Mouse (Mus musculus): Measurements from ENCODE around the gene Maml3.

The Maml3 gene

DNA sequence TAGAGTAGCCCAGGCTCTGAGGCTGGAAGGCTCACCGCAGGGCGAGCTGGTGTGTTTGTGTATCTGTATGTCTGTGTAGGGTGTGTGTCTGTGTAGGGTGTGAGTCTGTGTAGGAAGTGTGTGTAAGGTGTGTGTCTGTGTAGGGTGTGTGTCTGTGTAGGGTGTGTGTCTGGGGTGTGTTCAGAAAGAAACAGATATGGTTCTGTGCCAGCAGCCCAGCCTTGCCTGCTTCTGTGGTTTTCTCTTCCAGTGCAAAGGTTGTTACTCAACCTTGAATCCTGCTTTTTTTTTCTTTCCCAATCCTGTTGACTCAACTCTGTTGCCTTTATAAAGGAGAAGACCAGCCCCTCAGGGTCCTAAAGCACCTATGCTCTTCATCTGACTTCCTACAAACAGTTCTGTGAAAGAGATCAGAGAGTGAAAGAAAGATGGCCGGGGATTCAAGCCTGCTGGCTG is 444.0 kb downstream of the Maml3 start:
- DNase-seq (ENCODE audit: low read depth) = peak; percentile 76

DNA sequence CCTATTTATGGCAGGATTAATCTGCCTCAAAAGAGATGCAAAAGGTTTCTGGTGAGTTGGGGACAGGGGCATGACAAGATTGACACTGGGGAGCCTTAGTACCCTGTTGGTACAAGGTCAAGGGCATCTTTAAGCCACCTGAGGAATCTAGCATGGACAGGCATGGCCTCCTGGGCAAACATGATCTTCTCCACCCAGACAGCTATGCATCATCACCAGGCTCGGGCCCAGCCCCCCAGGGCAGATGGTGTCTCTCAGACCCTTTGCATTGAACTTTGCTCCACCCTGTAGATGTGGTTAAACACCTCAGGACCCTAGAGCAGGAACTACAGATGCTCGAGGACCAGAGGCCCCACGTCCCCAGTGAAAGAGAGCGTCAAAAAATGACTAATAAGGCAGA is 444.8 kb downstream of the Maml3 start, which contains the start of gene Mgst2:
Gene Mgst2, plus strand, starts transcription at position 301 of the 400 bp plus-strand sequence.
- DNase-seq (ENCODE audit: low read depth) = no peak

DNA sequence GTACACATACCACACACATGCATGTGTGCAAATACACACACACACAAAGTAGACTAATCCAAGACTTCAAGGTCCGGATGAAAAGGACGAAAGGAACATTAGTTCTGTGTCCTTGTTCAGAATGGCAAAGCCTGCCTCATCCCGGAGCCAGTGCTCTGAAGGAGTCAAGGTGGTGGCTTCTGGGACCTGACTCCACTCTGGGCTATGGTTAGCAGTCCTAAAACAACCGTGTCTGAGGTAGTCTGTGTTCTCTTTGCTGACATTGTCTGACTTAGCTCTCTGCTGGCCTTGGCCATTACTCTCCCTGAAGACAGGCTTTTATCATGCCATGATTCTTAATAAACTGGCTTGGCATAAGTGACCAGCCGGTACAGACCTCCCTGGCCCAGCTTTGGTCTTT is 445.5 kb downstream of the Maml3 start:
- no peak for DNase-seq (ENCODE audit: low read depth)

DNA sequence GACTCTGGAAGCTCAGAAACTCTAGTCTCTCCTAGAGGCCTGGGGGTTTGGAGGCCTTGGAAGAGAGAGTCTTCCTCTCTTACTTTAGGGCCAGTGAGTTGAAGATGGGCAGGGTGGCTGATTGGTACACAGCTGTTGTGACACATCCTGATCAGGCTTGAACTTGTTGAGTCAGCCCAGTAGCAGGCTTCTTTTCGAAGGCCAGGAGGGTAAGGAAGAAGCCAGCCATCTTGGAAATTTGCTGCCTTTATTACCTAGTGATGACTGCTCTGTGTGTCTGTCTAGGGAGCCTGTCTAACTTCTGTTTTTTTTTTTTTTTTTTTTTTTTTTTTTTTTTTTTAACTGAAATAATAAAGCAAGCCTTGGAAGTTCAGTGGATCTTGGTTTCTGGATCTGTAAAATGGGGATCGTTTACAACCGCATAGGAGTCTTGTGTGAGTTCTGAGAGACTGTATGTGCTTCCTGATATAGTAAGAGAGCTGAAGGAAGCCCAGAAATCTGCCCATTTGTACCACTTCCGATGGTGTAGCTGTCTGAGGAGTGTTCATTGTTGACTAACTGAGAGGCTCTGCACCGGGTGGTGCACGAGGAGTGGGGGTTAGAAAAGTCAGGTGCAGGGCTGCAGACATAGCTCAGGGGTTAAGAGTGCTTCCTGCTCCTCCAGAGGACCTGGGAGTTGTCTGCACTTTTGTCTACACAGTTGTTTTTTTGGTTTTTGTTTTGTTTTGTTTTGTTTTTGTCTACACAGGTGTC is 450.4 kb downstream of the Maml3 start:
- DNase-seq (ENCODE audit: low read depth) = peak; percentile 84

GRCm38 (mm10) chr3:51652701-51653100 is 452.2 kb downstream of the Maml3 start:
- DNase-seq (ENCODE audit: low read depth) = peak; percentile 98

DNA sequence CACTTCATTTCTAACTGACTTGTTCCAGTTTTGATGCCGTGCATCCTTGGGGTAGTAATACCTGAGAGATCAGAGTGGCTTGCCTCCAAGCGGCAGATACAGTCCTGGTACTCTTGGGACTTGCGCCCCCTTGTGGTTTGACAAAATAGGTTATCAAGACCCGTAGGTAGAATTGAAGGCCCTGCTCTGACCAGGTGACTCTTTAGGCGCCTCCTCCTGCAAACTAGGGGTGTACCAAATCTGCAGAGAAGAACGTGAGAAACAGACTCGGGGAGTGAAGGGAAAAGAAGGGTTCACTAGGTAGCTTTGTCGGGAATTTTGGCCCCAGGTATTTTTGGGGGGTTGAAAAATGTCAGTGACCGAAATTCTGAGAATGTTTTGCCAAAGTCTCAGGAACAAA is 452.6 kb downstream of the Maml3 start:
- peak; percentile 90 for DNase-seq (ENCODE audit: low read depth)

GRCm38 (mm10) chr3:51651149-51651548 is 453.7 kb downstream of the Maml3 start:
- peak; percentile 70 for DNase-seq (ENCODE audit: low read depth)

GRCm38 (mm10) chr3:51649986-51650385 is 454.9 kb downstream of the Maml3 start:
- no peak for DNase-seq (ENCODE audit: low read depth)

DNA sequence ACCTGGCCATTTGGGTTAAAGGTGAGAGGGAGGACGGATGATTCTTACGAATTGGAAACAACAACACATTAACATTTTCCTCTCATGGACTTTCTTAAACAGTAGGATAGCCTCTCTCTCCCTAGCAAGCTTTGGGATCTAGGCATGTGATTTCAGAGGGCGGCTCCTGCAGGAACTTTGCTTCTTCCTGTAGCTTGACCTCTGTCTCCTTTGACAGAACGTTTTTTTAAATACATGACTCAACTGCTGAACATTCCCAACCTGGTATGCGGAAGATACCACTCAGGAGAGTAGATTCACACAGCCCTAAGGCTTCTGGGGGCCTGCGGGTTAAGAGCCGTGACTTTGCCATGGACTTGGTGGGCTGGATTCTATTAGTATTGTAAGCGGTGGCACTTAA is 455.4 kb downstream of the Maml3 start:
- no peak for DNase-seq (ENCODE audit: low read depth)

DNA sequence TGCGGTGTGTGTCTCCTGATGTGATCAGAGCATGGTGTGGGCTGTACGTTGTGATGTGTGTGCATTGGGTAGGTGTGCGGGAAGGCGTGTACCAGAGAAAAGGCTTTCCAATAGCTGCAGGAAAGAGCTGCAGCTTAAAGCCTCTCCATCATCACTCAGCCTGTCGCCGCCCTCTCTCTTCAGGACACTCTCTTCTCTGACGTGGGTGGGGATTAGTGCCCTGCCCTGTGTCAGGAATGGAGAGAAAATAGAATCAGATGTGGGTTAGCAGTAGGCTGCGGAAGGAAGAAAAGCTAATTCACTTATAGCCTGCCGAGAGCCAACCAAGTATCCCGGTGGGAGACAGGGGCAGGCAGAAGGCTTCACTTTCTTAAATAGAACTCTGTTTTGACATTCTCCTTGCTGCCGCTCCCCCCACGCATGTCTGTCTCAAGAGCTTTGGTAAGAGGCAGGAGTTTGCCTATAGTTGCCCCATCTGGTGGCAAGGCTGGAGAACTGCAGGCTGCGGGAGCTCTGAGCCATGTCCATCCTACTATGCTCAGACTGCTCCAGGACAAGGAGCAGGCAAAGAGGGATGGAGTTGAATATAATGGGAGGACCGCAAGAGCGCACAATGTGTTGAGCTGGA is 456.7 kb downstream of the Maml3 start:
- peak; percentile 83 for DNase-seq (ENCODE audit: low read depth)

- no peak for DNase-seq (ENCODE audit: low read depth)
Measured at GRCm38 (mm10) chr3:51647356-51647755, 457.5 kb downstream of the Maml3 start.

GRCm38 (mm10) chr3:51646301-51646700 is 458.6 kb downstream of the Maml3 start:
- no peak for DNase-seq (ENCODE audit: low read depth)

- DNase-seq (ENCODE audit: low read depth) = no peak
Measured at GRCm38 (mm10) chr3:51645484-51645883, 459.4 kb downstream of the Maml3 start.

DNA sequence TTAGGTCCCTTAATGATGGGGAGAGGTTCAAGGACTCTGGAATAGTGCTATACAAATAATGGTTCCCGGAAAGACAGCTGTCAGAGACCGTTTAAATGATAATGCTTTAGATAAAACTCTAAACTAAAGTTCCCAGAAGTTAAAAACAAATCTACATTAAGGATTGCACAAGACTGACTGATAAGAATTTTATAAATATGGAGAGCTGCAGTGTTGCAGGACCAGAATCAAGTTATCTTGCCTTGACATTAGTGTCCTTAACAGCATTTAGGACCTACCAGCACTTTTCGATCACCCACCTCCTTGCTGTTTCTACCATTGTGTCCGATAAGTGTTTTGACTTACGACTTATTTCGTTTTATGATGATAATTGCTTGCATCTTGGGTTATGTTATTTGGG is 466.6 kb downstream of the Maml3 start:
- no peak for DNase-seq (ENCODE audit: low read depth)

- DNase-seq (ENCODE audit: low read depth) = no peak
Measured at GRCm38 (mm10) chr3:51637326-51637725, 467.6 kb downstream of the Maml3 start.

- peak; percentile 70 for DNase-seq (ENCODE audit: low read depth)
Measured at GRCm38 (mm10) chr3:51636700-51637099, 468.2 kb downstream of the Maml3 start.

DNA sequence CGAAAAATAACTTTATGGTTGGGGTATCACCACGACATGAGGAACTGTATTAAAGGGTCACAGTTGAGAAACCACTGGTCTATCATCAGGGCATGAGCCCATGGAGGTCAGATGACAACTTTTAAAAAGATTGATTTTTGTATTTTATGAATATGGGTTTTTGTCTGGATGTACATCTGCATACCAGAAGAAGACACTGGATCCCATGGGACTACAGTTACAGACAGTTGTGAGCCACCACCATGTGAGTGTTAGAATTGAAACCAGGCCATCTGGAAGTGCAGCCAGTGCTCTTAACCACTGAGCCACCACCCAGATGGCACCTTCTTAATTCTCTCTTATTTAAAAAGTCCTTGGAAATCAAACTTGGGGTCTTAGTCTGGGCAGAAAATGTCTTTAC is 468.9 kb downstream of the Maml3 start:
- no peak for DNase-seq (ENCODE audit: low read depth)
